Mouse (Mus musculus): ENCODE results near the gene Rfc4. TPM values are rescaled to one million over a fixed set of nuclear protein-coding genes. Genes with fewer than 3 reads are reported as not detected.
"Not testable (repeated sequence)": the region's sequence is repeated elsewhere in the genome, so short reads cannot be mapped to it uniquely, and the experiment has no call there.

Rfc4 gene
- polyA plus RNA-seq, 1 experiment from 2014 or later: 182 TPM

DNA sequence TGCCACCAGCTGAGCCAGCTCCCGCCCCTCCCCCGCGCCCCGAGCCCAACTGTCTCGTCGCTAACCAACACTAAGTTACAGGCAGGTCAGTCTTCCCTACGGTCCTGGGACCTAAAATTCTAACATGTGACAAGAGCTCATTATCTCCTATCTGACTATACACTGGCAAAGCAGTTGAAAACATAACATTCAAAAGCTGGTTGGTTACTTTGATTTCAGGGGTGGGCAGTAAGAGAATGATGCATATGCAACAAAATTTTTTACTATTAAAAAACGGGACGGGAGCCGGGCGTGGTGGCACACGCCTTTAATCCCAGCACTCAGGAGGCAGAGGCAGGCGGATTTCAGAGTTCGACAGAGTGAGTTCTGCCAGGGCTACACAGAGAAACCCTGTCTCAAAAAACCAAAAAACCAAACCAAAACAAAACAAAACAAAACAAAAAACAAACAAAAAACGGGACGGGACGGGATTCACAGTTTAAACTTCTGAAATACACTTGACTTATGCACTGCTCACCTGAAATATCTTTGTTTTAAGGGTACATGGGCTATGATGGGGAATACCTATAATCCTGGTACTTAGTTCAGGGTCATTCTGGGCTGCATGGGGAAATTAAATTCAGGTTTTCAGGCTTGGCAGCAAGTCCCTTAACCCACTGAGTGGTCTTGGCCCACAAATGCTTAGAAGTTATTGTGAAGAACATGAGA is 24.3 kb downstream of the Rfc4 start:
- no peak for ATAC-seq (ENCODE audit: low FRiP score)
- 46% methylated on average over 17 of the region's 17 CpGs for WGBS

DNA sequence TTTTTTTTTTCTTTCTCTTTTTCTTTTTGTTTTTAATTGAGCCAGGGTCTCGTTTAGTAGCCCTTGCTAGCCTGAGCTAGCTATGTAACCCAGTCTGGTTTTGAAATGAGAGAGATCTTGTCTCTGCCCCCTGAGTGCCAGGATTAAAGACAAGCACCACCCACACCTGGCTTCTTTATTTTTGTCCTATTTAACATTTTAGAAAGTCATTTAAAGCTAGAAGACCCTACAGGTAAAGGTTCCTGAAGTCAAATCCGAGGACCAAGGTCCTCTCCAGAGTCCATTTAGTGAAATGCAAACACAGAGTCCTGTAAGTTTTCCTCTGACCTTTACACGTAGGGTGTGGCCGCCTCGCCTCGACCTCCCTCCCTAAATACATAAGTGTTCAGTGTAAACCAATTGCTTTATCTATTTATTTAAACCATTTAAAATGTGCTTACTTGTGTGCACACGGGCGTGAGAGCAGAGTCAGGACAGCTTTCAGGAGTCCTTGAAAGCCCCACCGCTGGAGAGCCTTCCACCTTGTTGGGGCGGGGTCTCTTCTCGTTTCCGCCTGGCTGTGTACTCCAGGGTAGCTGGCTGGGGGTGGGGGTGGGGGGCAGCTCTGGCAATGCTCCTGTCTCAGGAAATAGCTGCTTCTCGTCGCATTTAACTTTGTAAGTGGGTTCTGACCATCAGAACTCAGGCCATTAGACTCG is 25.0 kb downstream of the Rfc4 start:
- peak overlapping the region; percentile 28; the same call in 1 of the 2 replicates for H3K9ac ChIP-seq (ENCODE audit: low read depth, low read length)
- no peak for ATAC-seq (ENCODE audit: low FRiP score)
- 15% methylated on average over 15 of the region's 15 CpGs for WGBS
- no peaks in the 10 kb centered on the region; the same call in 1 of the 2 replicates for H3K4me1 ChIP-seq (replicated peaks; ENCODE audit: control insufficient read depth, insufficient read depth, low read length)
- H3K27ac ChIP-seq (ENCODE audit: low read depth, low read length): no peak overlapping the region
- no peaks in the 10 kb centered on the region for H3K9me3 ChIP-seq (ENCODE audit: control insufficient read depth, low read length)
- H3K36me3 ChIP-seq (ENCODE audit: control insufficient read depth, insufficient read depth, low read length): no peaks in the 10 kb centered on the region
- DNase-seq (ENCODE audit: low spot score): peak; percentile 18
- peaks cover 5% of the 10 kb centered on the region; the same call in 1 of the 2 replicates for H3K27me3 ChIP-seq (ENCODE audit: control insufficient read depth, insufficient read depth, low read length)
- peak overlapping the region; percentile 37 for H3K4me2 ChIP-seq (replicated peaks; ENCODE audit: low read depth, low read length)
- peak overlapping the region; percentile 15; the same call in 1 of the 2 replicates for H3K4me3 ChIP-seq (ENCODE audit: low read depth, low read length)

More for the DNA sequence above, 24.3 kb downstream of the Rfc4 start:
- Histone ChIP-seq H3K27ac (ENCODE audit: low read depth, low read length) (no peak overlapping the region), H3K4me3 (ENCODE audit: low read depth, low read length) (peak overlapping the region; percentile 15; the same call in 1 of the 2 replicates), H3K4me1 (replicated peaks; ENCODE audit: control insufficient read depth, insufficient read depth, low read length) (no peaks in the 10 kb centered on the region; the same call in 1 of the 2 replicates), H3K4me2 (replicated peaks; ENCODE audit: low read depth, low read length) (peak overlapping the region; percentile 37), H3K27me3 (ENCODE audit: control insufficient read depth, insufficient read depth, low read length) (peaks cover 5% of the 10 kb centered on the region; the same call in 1 of the 2 replicates), H3K9ac (ENCODE audit: low read depth, low read length) (peak overlapping the region; percentile 28; the same call in 1 of the 2 replicates), H3K9me3 (ENCODE audit: control insufficient read depth, low read length) (no peaks in the 10 kb centered on the region), H3K36me3 (ENCODE audit: control insufficient read depth, insufficient read depth, low read length) (no peaks in the 10 kb centered on the region)
- no peak for DNase-seq (ENCODE audit: low spot score)

GRCm38 (mm10) chr16:23100613-23101012 is 26.9 kb downstream of the Rfc4 start:
- no peaks in the 10 kb centered on the region; the same call in 1 of the 2 replicates for H3K4me1 ChIP-seq (replicated peaks; ENCODE audit: control insufficient read depth, insufficient read depth, low read length)
- H3K9ac ChIP-seq (ENCODE audit: low read depth, low read length): no peak overlapping the region
- H3K9me3 ChIP-seq (ENCODE audit: control insufficient read depth, low read length): no peaks in the 10 kb centered on the region
- H3K27ac ChIP-seq (ENCODE audit: low read depth, low read length): no peak overlapping the region
- DNase-seq (ENCODE audit: low spot score) (no peak), ATAC-seq (ENCODE audit: low FRiP score) (0 out of 2 replicates have a peak, but pooled peaks have one; percentile 10)
- 7% methylated on average over 10 of the region's 10 CpGs for WGBS
- H3K36me3 ChIP-seq (ENCODE audit: control insufficient read depth, insufficient read depth, low read length): no peaks in the 10 kb centered on the region
- H3K4me2 ChIP-seq (replicated peaks; ENCODE audit: low read depth, low read length): peak overlapping the region; percentile 27
- H3K4me3 ChIP-seq (ENCODE audit: low read depth, low read length): no peak overlapping the region
- H3K27me3 ChIP-seq (ENCODE audit: control insufficient read depth, insufficient read depth, low read length): peaks cover 5% of the 10 kb centered on the region; the same call in 1 of the 2 replicates

DNA sequence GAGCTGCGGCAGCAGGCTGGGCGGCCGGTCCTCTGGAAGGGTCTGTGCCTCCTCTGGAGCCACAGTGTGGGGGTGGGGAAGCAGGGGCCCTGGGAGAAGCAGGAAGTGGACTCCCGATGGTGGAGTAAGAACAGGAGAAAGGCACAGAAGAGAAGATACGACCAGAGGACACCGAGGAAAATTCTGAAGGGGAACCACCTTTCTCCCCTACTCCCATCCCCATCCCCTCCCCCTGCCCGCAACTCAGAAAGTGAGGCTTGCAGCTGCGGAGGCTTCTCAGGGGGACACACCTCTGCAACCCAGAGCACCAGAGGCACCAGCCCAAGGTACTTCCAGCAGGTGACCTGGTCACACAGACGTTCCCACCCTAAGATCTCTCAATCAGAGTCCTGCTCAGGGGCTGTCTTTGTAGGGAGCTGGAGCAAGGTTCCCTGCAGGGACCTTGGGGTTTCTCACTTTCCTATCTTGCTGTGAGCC is 27.4 kb downstream of the Rfc4 start:
- 0% methylated on average over 9 of the region's 9 CpGs for WGBS
- no peaks in the 10 kb centered on the region for H3K9me3 ChIP-seq (ENCODE audit: control insufficient read depth, low read length)
- no peaks in the 10 kb centered on the region; the same call in 1 of the 2 replicates for H3K4me1 ChIP-seq (replicated peaks; ENCODE audit: control insufficient read depth, insufficient read depth, low read length)
- ATAC-seq (ENCODE audit: low FRiP score): peak; percentile 66; the same call in 1 of the 2 replicates
- peaks cover 5% of the 10 kb centered on the region; the same call in 1 of the 2 replicates for H3K27me3 ChIP-seq (ENCODE audit: control insufficient read depth, insufficient read depth, low read length)
- H3K4me3 ChIP-seq (ENCODE audit: low read depth, low read length): peak overlapping the region; percentile 12
- no peak overlapping the region for H3K27ac ChIP-seq (ENCODE audit: low read depth, low read length)
- peak overlapping the region; percentile 27 for H3K4me2 ChIP-seq (replicated peaks; ENCODE audit: low read depth, low read length)
- DNase-seq (ENCODE audit: low spot score): peak; percentile 71
- H3K9ac ChIP-seq (ENCODE audit: low read depth, low read length): peak overlapping the region; percentile 1; the same call in 1 of the 2 replicates
- H3K36me3 ChIP-seq (ENCODE audit: control insufficient read depth, insufficient read depth, low read length): no peaks in the 10 kb centered on the region

DNA sequence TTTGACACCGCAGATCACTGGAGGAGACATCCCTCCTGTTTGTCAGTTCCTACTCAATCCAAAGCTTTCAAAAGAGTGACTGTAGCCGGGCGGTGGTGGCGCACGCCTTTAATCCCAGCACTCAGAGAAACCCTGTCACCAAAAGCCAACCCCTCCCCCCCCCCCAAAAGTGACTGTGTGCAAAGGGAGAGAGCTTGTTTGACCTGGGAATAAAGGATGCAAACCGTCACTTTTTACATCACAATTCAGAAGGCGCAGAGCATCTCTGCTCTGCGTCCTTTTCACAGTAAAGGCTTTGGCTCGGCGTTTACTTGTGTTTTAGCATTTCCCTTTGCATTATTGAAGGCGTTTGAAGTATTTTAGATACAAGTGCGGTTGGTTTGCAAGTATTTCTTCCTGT is 27.9 kb downstream of the Rfc4 start:
- DNase-seq (ENCODE audit: low spot score) (no peak), ATAC-seq (ENCODE audit: low FRiP score) (no peak)
- Histone ChIP-seq H3K27ac (ENCODE audit: low read depth, low read length) (no peak overlapping the region), H3K4me1 (replicated peaks; ENCODE audit: control insufficient read depth, insufficient read depth, low read length) (no peaks in the 10 kb centered on the region; the same call in 1 of the 2 replicates), H3K9me3 (ENCODE audit: control insufficient read depth, low read length) (no peaks in the 10 kb centered on the region), H3K36me3 (ENCODE audit: control insufficient read depth, insufficient read depth, low read length) (no peaks in the 10 kb centered on the region), H3K4me3 (ENCODE audit: low read depth, low read length) (peak overlapping the region; percentile 12), H3K9ac (ENCODE audit: low read depth, low read length) (peak overlapping the region; percentile 29; the same call in 1 of the 2 replicates), H3K4me2 (replicated peaks; ENCODE audit: low read depth, low read length) (peak overlapping the region; percentile 27), H3K27me3 (ENCODE audit: control insufficient read depth, insufficient read depth, low read length) (peaks cover 5% of the 10 kb centered on the region; the same call in 1 of the 2 replicates)
- WGBS: 2% methylated on average over 12 of the region's 12 CpGs

DNA sequence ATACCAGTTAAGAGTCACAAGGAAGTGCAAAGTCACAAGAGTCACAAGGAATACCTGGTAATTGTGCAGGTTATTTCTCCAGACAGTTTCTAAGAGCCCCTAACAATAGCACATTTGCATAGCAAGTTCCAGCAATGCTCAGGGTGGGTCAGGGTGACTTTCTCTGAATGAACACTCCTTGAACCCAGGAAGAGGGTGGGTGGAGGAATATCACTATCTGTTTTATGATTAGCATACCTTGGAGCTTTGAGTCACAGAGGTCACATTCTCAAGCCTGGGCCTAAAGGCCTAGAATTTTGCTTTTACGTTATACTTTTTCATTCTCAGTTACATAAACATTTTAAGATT is 29.5 kb downstream of the Rfc4 start:
- H3K9ac ChIP-seq (ENCODE audit: low read depth, low read length); H3K9me3 ChIP-seq (ENCODE audit: control insufficient read depth, low read length); H3K4me2 ChIP-seq (replicated peaks; ENCODE audit: low read depth, low read length); H3K27ac ChIP-seq (ENCODE audit: low read depth, low read length); H3K27me3 ChIP-seq (ENCODE audit: control insufficient read depth, insufficient read depth, low read length); DNase-seq (ENCODE audit: low spot score); H3K4me3 ChIP-seq (ENCODE audit: low read depth, low read length); H3K4me1 ChIP-seq (replicated peaks; ENCODE audit: control insufficient read depth, insufficient read depth, low read length); H3K36me3 ChIP-seq (ENCODE audit: control insufficient read depth, insufficient read depth, low read length); ATAC-seq (ENCODE audit: low FRiP score): not testable (repeated sequence)
- WGBS: 92% methylated on average over 1 of the region's 1 CpGs

- 88% methylated on average over 8 of the region's 8 CpGs for WGBS
- ATAC-seq (ENCODE audit: low FRiP score); H3K27me3 ChIP-seq (ENCODE audit: control insufficient read depth, insufficient read depth, low read length); H3K9me3 ChIP-seq (ENCODE audit: control insufficient read depth, low read length); H3K9ac ChIP-seq (ENCODE audit: low read depth, low read length); H3K27ac ChIP-seq (ENCODE audit: low read depth, low read length); H3K4me3 ChIP-seq (ENCODE audit: low read depth, low read length); DNase-seq (ENCODE audit: low spot score); H3K4me2 ChIP-seq (replicated peaks; ENCODE audit: low read depth, low read length); H3K4me1 ChIP-seq (replicated peaks; ENCODE audit: control insufficient read depth, insufficient read depth, low read length); H3K36me3 ChIP-seq (ENCODE audit: control insufficient read depth, insufficient read depth, low read length): not testable (repeated sequence)
Observed at GRCm38 (mm10) chr16:23097290-23098104, 30.0 kb downstream of the Rfc4 start.

GRCm38 (mm10) chr16:23096886-23097285 is 30.7 kb downstream of the Rfc4 start:
- not testable (repeated sequence) for H3K4me2 ChIP-seq (replicated peaks; ENCODE audit: low read depth, low read length); H3K27ac ChIP-seq (ENCODE audit: low read depth, low read length); H3K9ac ChIP-seq (ENCODE audit: low read depth, low read length); H3K36me3 ChIP-seq (ENCODE audit: control insufficient read depth, insufficient read depth, low read length); ATAC-seq (ENCODE audit: low FRiP score); H3K27me3 ChIP-seq (ENCODE audit: control insufficient read depth, insufficient read depth, low read length); DNase-seq (ENCODE audit: low spot score); H3K9me3 ChIP-seq (ENCODE audit: control insufficient read depth, low read length); H3K4me3 ChIP-seq (ENCODE audit: low read depth, low read length); H3K4me1 ChIP-seq (replicated peaks; ENCODE audit: control insufficient read depth, insufficient read depth, low read length)
- 70% methylated on average over 1 of the region's 1 CpGs for WGBS
